Mouse (Mus musculus): ENCODE data around the gene Helb.

The Helb gene

DNA sequence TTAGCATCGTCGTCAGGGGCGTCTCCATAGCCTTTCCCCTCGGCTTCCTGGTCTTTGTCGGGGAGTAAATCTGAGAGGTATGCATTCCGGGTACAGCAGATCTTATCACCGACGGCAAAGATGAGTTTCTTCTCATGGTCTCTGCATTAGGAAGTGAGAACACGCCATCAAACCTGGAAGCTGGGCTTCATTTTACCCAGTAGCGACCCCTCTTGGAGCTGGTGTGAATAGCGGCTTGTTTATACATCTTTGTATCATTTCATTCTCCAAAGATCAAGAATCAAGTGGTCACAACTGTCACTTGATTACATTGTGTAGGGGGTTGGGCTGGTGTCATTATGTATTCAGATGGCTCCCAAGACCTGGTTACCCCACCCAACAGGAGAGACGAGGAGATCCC, 20.2 kb downstream of the Helb start:
- 91% methylated on average over 12 of the region's 12 CpGs for WGBS

DNA sequence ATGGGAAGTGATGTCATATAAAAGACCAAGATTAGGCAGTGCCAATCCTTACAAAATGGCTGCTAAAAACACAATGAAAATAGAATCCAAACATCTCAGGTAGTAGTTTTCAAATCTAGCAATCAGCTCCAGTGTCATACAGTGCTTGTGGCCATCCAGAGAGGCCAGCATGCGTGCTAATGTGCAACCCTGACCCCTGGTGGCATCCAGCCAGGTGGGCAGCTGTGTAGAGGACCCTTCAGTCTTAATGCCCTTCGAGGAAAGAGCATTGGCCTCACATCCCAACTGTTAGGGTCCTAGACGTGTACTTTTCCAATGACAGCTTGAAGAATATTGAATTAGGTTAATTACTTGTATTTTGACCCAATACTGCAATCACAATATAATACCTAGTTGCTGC, 34.9 kb downstream of the Helb start:
- 83% methylated on average over 3 of the region's 3 CpGs for WGBS

DNA sequence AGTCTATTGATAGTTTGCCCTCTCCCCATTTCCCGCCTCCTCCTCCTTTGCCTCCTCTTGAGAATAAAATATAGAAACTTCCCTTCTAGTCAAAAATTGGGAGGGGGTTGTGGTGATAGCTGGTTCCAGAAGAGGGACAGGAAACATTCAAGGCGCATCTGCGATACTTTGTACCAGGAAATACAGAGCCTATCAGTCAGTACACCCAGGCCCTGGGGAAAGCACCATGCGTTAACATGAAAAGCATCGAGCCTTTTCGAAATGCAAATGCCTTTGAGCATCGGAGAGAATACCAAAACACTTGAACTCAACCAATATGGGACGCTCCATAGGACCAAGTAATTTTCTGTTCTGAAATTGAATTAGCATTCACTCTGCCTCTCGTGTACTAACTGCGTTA, 46.5 kb downstream of the Helb start:
- WGBS: 90% methylated on average over 10 of the region's 10 CpGs

DNA sequence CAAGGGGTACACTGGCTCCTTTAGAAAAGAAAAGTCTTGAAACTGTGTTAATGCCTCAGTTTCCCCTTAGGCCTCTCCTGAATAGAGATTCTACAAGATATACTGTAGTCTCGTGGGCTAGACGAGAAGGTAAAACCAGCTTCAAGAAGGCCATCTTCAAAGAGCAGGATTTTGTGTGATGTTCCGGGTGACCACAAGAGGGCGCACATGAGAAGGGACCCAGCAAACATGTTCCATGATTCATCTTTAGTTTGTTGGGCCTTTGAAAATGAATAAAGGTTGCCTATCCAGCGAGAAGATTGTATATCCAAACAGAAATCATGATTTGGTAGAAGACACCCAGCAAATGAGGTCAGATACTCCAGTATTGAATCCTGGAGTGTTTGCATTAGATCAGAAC, 48.4 kb downstream of the Helb start:
- WGBS: 30% methylated on average over 5 of the region's 5 CpGs

DNA sequence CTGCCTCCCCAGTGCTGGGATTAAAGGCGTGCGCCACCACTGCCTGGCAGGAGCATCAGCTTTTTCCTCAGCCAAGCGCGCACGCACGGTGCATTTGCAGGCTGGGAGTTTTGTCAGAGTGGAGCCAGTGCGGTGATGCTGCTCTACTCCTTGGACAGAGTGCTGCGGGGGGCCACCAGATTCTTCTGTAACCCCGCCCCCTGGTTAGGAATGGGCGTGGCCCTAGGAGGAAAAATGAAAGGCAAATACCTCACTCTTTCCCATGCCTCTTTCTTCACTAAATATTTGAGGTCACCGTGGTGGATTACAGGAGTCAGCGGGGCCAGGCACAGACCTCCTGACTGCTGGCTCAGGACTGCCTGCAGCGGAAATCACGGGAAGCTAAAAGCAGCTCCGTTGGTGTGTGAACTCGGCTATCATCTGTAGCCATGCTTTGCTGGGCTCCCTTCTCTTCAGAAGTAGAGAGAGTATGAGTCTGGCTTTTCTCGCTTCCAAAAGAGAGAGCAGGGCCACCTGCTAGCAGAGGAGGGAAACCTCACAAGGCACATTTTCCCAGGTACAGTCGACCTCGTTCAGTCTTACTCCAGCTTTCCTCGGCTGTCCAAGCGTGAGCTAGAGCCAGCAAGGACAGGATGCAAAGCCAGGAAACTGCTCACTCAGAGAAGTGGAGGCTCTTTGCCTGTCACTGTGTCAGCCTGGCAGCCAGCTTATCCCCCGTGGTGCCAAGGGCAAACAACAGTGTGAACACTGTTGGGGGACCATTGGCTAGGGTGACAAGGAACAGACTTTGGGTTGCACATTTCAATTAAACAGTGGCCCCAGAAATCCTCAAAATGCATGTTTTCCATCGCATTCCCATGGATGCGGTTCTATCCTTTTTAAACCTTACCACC, 51.3 kb downstream of the Helb start:
- WGBS: 78% methylated on average over 24 of the region's 24 CpGs

DNA sequence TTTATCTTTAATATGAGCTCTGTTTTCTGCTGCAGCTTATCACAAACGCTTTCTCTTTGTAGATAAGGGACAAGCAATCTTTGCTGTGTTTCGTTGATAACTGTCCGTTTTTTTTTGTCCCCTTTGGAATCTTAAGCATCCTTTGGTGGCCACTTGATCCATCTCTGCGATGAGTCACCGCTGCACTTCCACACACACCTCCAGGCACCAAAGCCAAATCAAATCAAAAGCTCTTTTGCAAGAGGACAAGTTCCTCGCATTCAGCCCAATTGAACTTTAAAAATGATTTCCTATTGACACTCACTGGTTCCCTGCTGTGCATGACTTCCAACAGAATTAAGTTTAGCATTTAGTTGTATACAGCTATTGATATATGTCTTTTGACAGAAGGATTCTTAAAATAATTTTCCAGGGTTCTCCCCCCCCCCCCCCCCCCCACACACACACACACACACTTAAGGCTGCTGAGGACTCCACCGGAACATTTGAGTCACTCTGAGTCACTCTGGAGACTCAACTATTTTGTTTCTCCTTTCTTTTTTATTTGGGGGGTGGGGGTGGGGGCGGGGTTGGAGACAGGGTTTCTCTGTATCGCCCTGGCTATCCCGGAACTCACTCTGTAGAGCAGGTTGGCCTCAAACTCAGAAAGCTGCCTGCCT, 52.1 kb downstream of the Helb start:
- WGBS: 73% methylated on average over 10 of the region's 10 CpGs

DNA sequence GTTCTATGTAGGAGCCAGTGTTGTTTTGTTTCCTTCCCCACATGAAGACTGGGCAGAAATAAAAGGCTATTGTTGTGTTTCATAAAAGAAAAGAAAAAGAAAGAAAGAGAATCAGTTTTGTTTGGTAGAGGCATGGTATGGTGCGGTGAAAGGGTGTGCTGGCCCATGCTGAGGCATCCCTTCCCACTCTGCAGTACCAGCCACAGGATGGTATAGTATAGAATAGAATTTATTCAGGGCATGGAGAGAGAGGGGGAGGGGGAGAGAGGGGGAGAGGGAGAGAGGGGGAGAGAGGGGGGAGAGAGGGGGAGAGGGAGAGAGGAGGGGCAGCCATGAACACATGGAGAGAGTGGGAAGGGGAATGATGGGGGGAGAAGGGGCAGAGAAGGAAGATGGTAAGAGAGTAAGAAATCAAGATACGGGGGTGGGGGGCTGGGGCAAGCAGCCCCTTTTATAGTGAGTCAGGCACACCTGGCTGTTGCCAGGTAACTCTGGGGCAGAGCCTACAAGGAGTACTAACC, 68.0 kb downstream of the Helb start:
- 88% methylated on average over 2 of the region's 2 CpGs for whole genome bisulfite sequencing

DNA sequence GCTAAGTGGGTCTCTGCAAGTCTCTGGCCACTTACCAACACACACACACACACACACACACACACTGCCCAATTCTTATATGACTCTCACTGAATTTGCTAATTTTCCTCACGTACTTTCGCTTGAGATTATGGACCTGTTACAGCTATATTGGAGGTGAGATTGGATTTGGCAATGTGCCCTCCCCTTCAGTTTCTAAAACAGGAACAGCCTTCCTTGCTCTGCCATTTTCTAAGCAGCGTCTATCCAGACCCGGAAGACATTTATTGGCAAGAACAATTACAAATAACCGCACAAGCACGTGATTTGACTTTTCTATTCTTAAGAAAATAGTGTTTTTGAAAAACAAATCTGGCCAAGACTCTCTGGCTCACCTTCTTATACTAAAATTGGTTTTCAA, 68.5 kb downstream of the Helb start:
- WGBS: 64% methylated on average over 6 of the region's 6 CpGs

DNA sequence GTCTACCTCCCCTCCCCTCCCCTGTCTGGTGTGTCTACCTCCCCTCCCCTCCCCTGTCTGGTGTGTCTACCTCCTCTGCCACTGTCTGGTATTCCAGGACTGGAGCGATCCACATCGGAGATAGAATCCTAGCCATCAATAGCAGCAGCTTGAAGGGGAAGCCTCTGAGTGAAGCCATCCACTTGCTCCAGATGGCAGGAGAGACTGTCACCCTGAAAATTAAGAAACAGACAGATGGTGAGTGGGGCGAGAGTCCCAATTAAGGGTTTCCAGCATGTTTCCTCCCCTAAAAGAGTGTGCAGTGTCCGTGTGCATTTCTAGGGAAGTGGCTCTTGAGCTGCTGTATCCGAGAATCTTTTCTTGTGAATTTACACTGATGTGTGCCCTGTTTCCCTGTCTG, 74.6 kb downstream of the Helb start:
- WGBS: 51% methylated on average over 5 of the region's 5 CpGs

DNA sequence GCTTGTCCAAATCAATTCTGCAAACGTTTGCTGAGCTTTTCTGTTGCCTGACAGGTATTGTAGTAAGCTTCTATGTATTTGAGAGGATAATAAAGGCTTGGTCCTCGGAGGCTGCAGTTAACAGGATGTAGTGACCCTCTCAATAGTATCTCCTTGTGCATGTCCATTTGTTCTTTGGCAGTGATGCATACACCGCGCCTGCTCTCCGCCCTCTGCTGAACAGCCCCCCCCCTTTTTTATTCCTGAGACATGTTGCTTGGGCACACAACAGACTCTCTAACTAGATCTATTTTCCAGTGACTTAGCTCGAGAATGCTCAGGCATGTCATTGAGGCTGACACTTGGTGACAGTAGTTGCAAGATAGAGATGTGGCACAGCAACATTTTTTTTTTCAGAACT, 77.0 kb downstream of the Helb start:
- WGBS: 55% methylated on average over 6 of the region's 6 CpGs

DNA sequence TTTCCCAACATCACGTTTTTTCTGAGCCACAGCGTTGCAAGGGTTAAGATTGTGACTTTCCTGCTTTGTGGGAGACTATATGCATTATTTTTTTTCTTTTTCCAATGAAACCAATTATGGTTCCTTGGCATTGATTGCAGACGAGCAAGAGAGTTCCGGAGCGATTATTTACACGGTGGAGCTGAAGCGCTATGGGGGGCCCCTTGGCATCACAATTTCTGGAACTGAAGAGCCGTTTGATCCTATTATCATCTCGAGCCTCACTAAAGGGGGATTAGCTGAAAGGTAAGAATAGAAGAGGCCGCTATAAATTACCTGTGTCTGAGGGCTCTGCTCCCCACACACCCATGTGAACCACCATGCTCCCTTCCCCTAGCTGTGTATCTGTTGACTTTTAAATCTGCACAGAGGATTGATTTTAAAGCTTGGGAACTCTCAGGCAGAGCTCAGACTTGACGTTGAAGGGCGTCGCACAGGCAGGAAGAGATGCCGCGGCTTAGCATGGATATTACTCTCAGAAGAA, 77.5 kb downstream of the Helb start:
- WGBS: 55% methylated on average over 15 of the region's 15 CpGs

DNA sequence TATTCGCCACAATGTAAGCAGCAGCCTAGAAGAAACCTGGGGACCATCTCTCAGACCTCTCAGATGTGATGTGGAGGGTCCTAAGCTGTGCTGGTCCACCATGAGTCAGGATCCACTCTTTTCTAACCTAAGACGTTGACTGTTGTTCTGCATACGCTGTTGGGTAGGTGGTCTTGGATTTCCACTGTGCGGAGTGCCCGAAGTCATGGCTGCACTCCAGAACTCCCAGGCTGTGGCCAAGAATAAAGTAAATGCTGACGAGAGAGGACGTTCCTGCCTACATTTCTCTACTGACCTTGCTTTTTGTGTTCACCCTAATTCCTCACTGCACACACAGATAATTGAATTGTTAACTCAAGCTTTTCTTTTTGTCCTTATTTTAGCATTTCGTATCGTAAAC, 78.9 kb downstream of the Helb start:
- WGBS: 61% methylated on average over 9 of the region's 9 CpGs

All from cerebral cortex, adult 2 months (tissue).